Mouse (Mus musculus) B cell, adult 2 months (primary cell): Measurements from ENCODE around the gene Ssbp1.

ENCODE experiments used
- DNase-seq, 2 experiments: peaks; one replicate each; pipeline ENCODE4 v3.0.0; 2022

The Ssbp1 gene

DNA sequence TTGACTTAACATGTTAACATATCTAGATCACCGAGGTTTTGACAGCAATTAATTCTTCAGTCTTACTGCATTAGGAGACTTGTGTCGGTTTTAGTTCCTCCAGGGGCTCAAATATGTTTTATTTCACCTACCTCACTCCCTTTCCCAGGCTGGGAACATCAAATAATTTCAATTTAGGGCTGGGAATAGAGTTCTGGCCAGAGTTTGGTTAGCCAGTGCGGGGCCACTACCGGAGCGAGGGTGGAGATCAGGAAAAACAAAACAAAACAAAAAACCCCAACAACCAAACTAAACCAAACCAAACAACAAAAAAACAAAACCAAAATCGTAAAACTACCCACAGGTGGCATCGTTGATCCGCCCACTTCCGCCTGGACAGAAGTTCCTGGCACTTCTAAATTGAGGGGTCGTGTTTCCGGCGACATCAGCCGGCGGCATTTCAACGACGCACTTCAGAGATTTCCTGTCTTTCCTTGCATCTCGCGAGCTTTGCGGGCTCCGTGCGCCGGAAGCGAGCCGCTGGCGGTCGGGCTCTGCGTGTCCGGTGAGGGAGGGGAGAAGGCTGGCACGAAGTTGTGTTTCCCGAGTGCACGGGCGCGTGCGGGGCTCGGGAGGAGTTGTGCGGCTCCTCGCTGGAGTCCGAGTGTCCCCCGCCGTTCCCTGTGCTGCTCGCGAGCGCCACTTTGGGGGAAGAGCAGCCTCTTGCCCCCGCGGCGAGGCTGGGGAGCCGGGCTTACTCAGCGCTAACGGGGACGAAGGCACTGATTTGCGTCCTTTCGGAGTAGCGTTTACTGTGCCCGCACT is at the start of gene Ssbp1:
Gene Ssbp1 (plus strand): TSS at position 437 of the 804 bp plus-strand sequence.
- DNase-seq, result peak; percentile 93 to 94

DNA sequence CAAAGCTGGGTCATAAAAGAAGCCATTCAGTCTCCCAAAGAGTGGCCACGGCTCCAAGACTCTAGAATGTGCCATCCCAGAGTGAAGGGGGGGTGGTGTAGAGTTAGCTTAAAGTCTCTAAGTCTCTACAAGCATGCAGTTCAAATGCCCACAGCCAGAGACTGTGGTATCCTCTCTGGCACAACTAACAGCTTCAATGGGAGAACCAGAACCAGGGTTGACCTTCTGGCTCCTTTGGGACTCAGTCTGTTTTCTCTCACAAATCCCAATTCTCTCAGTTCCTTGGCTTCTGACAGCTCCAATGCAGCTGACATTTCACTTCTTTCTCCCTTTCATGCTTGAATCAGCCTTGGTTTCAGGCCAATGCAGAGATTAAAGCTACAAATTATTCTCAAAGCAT is 48.1 kb upstream of the Ssbp1 start:
- DNase-seq, result no peak

DNA sequence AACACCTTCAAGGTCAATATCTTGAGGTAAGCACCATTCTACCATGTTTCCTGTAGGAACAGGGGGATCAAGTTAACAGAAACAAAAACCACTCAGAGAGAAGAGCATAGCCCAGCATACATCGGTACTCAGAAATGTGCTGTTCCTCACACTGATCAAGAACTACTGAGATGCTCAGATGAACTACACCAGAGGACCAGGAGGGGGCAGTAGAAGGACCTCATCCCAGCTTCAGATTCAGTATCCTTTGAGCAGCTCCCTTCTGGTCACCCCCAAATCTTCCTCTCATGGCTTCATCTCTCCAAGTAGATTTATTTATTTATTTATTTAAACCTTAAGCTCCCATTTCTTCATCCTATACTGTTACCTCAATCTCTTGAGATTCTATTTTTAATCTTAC is 47.4 kb upstream of the Ssbp1 start:
- DNase-seq, result peak; percentile 79 to 82

DNA sequence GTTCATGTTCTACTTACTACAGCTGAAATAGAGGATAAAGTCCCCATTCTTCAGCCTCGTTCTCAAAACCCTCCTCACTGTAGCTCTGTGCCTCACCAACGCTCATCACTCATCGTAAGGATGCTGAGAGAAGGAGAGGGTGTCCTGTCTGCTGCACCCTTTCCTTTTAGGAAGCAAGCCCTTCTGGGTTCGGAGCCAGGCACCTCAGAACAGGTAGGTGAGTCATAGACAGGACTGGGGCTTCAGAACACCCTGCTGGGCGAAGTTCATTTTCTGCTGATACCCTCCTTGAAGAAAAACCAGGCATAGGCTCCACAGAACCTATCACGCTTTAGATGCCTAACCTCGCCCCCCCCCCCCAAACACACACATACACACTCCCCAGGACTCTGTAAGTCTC is 43.7 kb upstream of the Ssbp1 start:
- DNase-seq, result no peak

DNA sequence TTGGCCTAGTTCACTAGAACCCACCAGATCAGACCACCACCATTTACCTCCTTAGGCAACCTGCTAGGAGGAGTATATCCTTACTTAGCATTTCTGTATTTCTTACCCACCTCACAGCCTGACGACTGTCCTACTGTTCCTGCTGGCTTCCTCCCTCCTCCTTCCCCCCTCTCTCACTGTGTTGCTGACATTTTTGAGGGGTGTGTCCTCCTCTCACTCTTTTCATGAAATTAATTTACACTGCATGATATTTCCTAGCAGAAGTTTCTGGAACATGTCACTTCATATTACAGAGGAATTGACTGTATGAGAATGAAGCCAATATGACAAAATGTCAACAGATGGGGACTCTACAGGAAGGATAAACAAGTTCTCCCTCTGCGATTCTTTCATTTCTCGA is 42.5 kb upstream of the Ssbp1 start:
- no peak for DNase-seq

DNA sequence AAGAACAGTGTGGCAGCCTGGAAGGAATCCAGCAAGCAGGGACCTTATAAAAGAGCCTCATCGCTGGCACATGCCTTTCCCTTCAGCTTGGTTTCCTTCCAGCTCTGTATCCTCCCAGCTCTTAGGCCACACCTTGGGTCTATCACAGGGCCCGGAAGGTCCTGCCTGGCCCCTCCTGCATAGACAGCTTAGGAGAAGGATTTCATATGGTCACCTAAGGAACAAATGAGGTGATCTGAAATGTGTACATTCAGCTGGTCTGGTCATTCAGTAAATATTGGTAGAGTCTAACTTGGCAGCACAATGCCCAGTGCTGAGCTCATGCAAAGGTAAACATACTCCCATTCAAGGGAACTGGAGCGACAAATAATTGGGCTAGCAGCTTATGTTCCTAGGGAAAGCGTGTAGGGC is 41.6 kb upstream of the Ssbp1 start:
- DNase-seq, result no peak

DNA sequence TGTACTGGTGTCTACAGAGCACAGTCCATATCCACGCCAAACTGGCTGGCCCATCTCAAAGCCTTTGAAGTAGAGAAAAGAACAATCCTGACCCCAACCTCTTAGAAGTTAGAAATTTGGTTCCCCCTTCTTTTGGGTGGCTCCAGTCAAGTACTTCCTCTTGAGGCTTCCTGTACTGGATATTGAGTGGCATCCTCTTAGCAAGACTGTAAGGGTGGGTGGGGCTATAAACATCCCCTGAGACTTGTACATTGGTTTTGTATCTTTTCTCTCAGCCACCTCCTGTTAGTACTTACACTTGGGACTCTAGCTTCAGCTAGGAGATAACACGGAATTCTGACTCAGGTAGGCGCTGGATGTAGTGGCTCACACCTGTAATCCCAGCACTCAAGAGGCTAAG is 40.9 kb upstream of the Ssbp1 start:
- peak; percentile 69 to 79 for DNase-seq

DNA sequence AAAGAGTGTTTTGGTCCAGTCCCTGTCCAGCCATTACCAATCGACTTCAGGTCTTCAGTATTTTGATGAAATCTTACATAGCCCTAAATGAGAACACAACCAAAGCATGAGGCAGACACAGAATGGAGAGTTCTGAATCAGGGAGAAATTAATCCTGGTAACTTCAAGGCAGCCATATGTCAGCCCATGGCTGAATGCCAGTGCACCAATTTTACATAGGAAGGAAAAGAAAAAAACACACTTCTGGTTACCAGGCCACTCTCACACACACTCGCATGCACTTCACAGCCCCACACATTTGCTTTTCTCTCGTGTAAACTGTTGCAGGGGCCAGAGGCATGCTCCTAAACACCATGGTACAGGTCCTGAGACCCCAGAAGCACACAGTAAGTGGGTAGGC is 40.3 kb upstream of the Ssbp1 start:
- no peak for DNase-seq

DNA sequence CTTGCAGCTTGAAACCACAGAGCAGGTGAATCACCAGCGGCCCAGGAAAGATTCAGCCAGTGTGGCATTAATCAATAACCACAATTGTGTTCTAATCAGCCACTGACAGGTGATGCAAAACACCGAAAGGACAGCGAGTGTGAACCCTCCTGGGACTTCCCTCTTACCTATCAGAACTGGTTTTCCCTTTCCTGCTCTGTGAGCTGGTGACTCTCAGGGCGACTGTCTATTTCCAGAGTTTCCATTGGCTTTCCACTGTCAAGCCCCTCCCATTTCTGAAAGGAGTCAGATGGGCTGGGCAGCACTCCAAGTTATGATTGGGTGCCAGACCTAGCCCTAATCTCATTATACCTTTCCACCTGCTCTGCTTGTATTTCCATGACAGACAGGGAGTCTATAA is 39.8 kb upstream of the Ssbp1 start:
- no peak for DNase-seq

DNA sequence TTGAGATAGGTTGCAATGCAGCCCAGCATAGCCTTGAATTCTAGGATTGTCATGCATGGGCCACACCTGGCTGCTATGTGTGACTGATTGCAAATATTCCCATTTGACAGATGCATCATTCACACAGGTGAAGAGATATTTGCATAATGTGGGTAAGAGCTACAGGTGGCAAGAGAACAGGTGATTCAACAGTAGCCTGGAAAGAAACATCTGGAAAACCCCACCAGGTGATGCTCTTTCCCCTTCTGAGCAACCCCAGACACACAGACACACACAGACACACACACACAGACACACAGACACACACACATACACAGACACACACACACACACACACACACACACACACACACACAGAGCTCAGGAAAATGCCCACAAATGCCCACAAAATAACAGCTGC is 39.3 kb upstream of the Ssbp1 start:
- no peak for DNase-seq

DNA sequence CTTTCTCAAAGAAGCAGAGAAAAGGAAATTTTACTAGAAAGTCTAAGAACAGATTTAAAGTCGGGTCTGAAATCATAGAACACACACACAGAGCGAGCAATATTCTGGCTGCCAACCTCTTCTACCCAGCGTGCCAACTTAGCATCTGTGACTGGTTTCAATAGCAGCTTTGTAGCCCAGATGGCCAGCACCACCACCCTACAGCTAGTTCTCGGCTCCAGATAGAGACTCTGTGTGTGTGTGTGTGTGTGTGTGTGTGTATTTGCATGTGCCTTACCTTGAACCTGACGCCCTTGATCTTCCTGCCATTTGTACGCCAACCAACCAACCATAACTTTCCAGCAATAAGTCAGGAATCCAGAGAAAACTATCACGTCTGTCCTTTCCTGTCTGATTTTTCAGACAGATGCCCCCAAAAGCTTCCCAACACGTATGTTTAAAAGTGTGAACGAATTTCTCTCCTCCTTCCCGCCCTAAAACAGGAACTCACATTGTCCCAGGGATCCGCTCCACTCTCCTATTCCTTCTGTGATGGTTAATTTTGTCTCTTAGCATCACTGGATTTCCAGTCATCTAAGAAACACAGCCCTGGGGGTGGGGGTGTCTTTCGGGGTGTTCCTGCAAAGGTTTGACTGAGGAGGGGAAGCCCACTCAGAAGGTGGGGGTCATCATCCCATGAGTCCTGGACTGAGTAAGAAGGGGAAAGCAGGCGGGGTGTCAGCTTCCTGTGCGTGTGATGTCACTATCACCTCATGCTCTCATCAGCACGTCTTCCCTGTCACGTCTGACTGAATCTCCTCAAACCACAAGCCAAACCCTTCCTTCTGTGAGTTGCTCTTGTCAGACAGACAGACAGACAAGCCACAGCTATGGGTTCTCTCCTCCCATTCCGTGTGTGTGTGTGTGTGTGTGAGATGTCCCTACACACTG is 38.5 kb upstream of the Ssbp1 start:
- peak; percentile 67 to 76 for DNase-seq

DNA sequence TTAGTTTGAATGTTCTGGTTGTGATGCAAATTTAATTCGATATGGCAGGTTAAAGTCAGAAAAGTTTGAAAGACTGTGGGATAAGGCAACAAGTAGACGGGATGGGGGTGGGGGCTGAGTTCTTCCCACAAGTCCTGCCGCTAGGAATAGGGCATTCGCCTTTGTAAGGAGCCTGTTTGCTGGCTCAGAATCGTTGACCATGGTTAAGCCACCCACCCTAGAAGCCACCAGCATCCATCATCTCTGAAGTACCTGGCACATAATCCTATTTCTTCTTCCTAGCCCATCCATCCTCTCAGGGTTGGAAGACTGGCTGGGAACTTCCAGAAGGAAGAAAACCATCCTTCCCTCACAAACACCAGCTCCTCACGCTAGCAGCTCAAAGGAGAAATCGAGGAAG is 36.5 kb upstream of the Ssbp1 start:
- DNase-seq, result no peak

DNA sequence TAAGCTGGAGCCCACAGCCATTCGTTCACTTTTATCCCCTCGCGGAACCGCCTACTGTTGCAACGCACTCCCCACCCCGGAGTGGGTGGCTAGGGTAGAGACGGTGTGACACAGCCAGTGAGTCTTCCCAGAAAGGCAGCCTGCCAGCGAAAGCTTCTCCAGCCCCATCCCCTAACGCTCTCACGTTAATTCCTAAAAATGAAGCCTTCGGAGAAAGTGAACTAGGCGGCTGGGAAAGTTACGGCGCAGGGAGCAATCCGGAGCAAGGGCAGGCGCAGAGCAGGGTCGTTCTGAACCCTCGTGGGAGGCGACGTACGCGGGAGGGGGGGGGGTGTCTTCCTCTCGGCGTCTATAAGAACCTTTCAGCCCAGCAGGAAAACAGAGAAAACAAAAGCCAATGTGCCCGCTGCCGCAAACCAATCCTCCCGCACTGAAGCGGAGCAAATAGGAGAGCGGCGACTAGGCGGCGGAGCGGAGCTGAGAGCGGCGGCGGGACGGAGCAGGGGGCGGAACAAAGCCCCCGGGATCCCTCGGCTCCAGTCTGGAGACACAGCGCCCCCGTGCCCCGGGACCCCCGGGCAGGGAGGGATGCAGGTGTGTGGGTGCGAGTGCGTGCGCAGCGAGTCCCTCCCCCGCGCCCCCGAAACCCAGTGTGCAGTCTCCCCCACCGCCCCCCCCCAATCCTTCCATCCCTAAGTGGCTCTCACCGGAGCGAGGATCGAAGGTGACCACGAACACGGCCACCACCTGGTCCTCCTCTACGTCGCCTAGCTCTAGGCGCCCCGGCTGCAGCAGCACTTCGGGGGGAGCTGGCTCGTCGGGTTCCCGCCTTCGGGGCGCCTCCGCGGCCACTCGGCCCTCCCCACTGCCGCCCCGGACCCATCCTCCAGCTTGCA is 35.8 kb upstream of the Ssbp1 start:
- DNase-seq, result peak; percentile 41 to 52

GRCm38 (mm10) chr6:40436047-40436483 is 35.1 kb upstream of the Ssbp1 start, which contains the start of gene E330009J07Rik:
Gene E330009J07Rik (minus strand): TSS chr6:40436135.
- peak; percentile 90 for DNase-seq

- no peak for DNase-seq
These were observed 32.2 kb upstream of the Ssbp1 start, which contains the start of gene Wee2 for GRCm38 (mm10) chr6:40438936-40439335. Gene Wee2 (plus strand): TSS chr6:40439088.

DNA sequence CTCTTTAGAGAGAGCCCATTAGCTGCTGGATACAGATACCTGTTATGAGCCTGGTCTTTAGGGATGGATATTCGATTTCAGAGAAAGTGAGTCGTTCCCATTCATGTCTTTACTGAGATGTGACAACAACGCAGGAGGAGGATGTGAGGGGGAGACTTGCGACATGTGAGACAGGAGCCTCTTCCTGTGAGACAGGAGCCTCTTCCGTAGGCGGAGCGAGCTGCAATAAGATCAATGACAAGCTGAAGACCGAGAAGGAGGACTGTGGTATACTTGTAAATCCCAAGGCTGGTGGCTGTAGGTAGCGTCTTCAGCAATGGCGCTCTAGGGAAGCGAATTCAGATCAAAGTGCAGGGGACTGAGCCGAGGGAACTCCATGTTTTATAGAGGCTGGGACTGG is 31.4 kb upstream of the Ssbp1 start:
- no peak for DNase-seq

GRCm38 (mm10) chr6:40441276-40441675 is 29.9 kb upstream of the Ssbp1 start:
- DNase-seq, result no peak

DNA sequence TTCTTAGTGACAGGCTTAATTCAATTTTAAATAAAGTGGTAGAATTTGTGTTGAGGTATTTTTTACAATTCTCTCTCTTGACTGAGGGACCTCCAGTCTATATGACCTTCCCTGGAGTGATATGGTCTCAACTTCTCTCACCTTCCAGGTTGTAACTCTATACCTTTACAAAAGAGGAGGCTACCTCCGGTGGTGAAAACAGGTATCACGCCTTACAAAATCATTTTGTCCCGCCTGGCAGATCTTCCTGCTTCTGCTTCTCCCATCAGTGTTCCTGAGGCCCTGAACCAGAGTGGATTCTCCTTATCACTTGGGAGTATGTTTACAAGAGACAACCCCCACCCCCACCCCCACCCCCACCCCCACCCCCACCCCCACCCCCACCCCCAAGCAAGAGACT is 29.4 kb upstream of the Ssbp1 start:
- DNase-seq, result peak; percentile 38 to 49

GRCm38 (mm10) chr6:40443281-40443928 is 27.7 kb upstream of the Ssbp1 start:
- no peak for DNase-seq

- DNase-seq, result no peak
These were observed 22.5 kb upstream of the Ssbp1 start for GRCm38 (mm10) chr6:40448626-40449025.

DNA sequence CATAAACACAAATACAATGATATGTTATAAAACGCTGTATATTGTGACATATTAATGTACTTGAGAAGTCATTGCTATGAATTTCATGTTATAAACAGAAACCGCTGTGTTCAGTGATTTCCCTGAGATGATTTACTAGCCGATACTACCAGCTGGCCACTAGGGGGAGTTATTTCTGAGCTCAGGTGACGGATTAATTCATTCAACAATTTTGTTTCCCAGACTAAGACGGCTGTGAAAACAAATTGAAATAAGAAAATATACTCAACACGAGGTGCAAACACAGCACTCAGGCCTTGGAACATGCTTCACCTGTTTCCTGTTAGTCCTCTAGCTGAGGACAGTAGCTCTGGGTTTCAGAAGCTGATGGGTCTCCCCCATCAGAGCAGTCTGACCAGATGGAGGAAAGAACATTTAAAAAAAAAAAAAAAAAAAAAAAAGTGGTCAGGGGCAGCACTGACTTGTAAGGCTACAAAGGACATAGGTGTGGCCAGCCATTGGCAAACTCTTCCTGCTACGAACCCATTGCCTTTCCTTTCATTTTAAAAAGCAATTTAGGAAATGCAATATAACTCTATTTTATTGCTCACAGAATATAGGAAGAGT is 16.6 kb upstream of the Ssbp1 start:
- peak; percentile 45 to 49 for DNase-seq

DNA sequence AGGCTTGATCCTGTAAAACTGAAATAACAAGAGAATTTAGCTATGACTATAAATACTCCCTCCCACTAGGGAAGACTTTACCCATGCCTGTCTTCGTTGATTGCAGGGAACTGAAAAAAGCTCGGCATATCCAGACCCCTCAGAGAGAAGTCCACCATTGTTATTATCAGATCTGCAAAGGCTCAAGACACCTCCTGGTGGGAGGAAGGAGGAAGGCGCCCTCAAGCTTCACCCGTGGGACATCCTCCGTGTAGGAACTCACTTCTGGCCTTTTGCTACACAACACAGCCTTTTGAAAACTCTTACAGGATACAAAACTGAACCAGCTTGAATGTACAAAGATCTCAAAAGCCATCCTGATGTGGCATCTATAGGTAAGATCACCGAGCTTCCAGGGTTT is 5.4 kb upstream of the Ssbp1 start:
- DNase-seq, result peak; percentile 46 to 53
